Mouse (Mus musculus): ENCODE data around the gene Lsp1.

DNA sequence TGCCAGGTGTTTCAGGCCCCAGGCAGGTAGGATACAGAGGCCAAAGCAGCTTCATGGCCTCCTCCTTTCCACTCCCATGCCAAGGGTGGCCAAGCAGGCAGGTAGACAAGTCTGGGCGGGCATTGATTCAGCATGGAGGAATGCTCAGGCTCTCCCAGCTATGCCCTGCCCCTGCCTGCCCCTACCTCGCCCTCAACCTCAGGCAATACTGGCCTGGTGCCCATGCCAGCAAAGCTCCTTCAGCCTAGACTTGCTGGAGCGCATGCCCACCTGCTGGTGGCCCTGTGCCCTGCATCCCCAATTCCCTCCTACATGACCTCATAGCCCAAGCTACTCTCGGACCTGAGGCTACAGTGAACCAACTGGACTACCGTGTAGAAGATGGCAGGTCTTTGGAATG lies 23.3 kb upstream of the Lsp1 start:
- TF ChIP-seq CTCF (IDR thresholded peaks at IDR 0.05; ENCODE audit: low read depth, low read length) (peak; percentile 22; the same call in 1 of the 2 replicates), POLR2AphosphoS5 (IDR thresholded peaks at IDR 0.05; ENCODE audit: insufficient replicate concordance, low read depth, low read length) (no peak)

Measured in G1E (cell line).